Mouse (Mus musculus): ENCODE data around the gene Gm4881. TPM values are rescaled to one million over a fixed set of nuclear protein-coding genes. Genes with fewer than 3 reads are reported as not detected.
"Not testable (repeated sequence)": the region's sequence is repeated elsewhere in the genome, so short reads cannot be mapped to it uniquely, and the experiment has no call there.

The Gm4881 gene
- total RNA-seq, 2 experiments from 2014 or later = not detected

DNA sequence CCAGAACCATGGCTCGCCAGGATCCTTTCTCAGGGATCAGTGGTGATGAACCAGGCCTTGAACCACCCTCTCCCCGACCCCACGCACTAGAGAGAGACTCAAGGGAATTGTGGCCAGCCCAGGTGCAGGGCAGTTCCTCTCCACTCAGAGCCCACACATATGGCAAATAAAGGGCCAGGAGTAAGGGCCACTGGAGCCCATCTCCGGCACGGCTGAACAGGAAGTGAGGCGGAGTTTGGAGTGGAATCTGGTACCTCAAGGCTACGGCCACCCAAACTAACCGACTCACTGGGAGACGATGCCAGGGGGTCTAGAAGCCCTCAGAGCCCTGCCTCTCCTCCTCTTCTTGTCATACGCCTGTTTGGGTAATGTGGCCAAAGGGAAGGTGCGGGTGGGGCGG is 47.1 kb downstream of the Gm4881 start, which contains the start of gene Cd79a:
Cd79a (plus strand) TSS at position 158 of the 400 bp plus-strand sequence.
- DNase-seq (ENCODE audit: low spot score in 2 of 2) = no peak

DNA sequence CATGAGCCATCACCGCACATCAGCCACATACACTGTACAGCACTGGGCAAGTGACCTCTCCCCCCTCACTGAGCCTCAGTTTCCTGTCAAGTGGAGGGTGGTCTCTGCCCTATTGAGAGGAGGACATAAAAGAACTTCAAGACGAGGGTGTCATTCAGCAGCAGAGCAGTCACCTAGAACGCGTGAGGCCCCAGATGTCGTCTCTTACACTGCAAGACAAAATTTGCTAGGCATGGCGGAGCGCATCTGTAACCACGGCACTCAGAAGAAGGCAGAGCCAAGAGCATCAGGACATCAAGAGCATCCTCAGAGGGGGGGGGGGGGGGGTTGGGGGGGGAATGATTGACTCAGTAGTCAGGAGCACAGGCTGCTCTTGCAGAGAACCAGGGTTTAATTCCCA is 48.0 kb downstream of the Gm4881 start:
- no peak for DNase-seq (ENCODE audit: low spot score in 2 of 2)

DNA sequence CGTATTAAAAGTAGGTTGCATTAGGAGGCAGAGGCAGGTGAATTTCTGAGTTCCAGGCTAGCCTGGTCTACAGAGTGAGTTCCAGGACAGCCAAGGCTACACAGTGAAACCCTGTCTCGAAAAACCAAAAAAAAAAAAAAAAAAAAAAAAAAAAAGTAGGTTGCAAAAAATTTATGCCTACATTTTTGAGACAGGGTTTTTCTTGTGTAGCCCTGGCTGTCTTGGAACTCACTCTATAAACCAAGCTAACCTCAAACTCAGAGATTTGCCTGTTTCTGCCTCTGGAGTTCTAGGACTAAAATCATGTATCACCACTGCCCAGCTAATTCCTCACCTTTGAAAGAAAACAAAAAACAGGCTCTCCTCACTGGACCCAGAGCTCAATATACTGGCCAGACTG is 48.5 kb downstream of the Gm4881 start:
- DNase-seq (ENCODE audit: low spot score in 2 of 2) = not testable (repeated sequence)

DNA sequence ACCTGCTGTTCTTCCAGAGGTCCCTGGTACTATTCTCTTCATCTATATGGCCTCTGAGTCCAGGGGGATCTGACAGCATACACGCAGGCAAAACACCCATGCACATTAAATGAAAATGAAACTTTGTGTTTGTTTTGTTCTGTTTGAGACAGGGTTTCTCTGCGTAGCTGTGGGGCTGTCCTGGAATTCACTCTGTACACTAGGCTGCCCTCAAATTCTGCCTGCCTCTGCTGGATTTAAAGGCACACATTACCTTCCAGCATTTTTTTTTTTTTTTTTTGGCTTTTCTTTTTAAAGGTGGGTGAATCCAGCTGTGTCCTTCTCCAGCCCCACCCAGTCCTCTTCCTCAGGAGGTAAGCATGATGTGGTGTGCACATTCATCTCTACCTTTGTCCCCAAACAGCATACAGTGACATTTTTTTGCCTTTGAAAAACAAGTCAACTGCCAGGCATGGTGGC is 52.1 kb downstream of the Gm4881 start:
- no peak for DNase-seq (ENCODE audit: low spot score in 2 of 2)

DNA sequence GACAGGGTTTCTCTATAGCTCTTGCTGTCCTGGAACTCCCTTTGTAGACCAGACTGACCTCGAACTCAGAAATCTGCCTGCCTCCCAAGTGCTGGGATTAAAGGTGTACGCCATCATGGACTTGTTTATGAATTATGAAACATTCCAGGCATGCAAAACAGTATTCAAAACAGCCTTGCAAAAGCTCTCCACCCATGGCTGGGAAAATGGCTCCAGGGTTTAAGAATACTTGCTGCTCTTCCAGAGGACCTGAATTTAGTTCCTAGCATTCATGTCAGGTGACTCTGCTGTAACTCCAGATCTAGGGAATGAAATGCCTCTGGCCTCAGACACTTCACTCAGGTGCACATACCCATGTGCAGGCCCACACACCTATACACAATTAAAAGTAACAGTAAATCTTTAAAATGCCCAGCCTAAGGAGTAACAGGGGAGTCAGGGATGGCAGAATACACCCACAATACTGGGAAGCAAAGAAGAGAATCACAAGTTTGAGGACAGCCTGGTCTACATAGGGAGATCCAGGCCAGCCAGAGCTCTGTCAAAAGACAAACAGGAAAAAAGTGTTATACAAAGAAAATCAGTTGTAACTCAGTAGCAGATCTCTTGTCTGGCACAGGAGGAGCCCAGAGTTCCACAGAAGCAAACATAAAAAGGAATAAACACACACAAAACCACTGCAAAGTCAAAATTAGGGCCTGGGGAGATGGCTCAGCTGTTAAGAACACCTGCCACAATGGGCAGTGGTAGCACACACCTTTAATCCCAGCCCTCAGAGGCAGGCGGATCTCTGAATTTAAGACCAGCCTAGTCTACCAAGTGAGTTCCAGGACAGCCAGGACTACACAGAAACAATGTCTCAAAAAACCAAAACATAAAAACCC is 52.8 kb downstream of the Gm4881 start:
- no peak for DNase-seq (ENCODE audit: low spot score in 2 of 2)

DNA sequence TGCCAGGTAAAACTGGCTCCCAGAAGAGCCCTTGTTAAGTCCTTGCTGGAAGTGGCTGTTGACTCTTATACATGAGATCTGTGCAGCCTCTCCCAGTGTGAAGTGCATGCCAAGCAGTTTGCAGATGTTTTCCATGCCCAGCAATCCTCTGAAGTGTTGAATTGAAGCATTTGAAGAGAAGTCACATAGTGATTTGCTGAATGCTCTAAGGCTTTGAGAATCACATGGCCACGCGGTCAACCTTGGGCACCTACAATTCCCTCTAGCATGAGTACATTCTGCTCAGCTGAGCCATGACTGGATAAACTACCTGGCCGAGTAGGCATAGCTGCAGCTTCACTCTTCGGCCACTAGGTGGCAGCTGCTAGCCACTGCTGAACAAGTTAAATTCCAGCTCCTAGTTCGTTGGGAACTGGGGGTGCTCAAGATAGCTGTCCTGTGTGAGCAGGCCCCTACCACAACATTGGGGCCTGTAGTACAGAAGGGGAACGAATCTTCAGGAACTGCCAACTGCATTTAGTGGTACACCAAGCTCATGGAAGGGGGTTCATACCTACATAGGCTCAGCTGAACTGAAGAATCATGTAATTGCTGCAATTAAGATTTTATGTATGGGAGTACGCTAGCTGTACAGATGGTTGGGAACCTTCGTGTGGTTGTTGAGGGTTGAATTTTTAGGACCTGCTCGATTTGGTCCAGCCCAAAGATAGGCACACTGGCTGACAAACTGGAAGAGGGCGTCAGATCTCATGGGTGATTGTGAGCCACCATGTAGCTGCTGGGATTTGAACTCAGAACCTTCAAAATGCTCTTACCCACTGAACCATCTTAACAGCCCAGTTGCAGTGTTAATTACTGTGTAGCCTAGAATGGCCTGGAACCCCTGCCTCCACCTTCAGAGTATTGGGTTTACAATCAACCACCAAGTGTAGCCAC is 53.7 kb downstream of the Gm4881 start:
- DNase-seq (ENCODE audit: low spot score in 2 of 2) = peak; percentile 67 to 77

DNA sequence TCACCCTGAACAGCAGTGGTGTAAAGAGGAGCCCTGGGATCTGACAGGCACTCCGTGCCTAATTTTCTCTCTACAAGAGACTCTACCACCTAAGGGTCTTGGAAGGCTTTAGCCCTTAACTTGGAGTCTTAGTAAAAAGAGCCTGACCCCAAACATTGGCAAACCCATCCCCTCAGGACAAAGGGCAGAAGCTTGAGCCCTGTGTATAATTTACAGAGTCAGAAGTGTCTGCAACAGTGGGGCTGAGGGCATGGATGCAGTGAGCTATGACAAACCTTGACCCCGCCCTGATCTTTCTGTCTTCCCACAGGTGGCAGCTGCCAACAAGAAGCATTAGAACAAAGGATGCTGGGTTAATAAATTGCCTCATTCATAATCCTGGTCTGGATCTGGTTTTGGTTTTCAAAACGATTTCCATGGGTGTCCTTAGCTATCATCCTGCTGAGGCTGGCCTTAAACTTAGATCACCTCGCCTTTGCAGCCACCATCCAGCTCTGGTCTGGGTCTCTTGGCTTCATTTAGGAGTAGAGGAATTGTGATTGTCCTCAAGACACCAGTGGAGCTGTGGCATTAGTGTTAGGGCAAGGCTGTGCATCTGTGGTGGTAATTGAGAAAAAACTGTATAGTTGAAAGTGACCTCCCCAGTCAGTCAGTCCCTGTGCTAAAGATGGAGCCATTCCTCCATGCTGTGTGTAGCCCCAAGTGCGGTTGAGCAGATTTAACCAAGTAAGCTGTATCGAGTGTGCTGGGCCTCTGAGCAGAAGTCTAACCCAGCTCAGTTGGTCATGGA is 54.7 kb downstream of the Gm4881 start:
- DNase-seq (ENCODE audit: low spot score in 2 of 2) = no peak

DNA sequence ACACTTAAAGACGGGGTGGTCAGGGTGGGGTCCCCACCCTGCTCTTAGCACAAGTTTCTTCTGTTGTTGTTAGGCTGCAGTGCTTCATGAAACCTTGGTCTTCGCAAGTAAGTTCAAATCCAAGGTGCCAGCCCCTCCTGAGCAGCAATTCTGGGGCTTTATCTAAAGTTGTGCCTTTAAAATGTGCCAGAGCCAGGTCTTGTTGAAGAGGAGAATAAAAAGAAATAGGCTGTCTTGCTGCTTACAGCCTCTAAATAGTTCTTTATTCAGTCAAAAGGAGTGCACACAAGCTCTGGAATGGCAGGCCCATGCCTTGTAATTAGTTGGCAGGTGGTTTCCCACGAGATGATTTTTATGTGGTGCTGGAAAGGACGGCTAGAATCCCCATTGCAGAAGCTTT is 57.2 kb downstream of the Gm4881 start:
- no peak for DNase-seq (ENCODE audit: low spot score in 2 of 2)

DNA sequence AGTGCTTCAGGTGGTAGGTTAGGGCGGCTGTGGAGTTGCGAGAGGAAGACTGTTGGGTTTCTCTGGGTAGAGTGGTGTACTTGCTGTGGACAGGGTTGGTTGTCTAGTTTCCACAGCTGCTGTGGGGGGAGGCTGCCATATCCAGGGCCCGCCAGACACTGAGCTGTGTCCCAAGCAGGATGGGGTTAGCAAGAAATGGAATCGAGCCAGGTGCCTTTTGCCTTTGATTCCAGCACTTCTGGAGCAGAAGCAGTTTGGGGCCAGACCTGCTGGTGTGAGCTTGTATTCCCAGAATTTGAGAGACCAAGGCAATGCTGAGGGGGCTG is 58.0 kb downstream of the Gm4881 start:
- DNase-seq (ENCODE audit: low spot score in 2 of 2) = no peak

DNA sequence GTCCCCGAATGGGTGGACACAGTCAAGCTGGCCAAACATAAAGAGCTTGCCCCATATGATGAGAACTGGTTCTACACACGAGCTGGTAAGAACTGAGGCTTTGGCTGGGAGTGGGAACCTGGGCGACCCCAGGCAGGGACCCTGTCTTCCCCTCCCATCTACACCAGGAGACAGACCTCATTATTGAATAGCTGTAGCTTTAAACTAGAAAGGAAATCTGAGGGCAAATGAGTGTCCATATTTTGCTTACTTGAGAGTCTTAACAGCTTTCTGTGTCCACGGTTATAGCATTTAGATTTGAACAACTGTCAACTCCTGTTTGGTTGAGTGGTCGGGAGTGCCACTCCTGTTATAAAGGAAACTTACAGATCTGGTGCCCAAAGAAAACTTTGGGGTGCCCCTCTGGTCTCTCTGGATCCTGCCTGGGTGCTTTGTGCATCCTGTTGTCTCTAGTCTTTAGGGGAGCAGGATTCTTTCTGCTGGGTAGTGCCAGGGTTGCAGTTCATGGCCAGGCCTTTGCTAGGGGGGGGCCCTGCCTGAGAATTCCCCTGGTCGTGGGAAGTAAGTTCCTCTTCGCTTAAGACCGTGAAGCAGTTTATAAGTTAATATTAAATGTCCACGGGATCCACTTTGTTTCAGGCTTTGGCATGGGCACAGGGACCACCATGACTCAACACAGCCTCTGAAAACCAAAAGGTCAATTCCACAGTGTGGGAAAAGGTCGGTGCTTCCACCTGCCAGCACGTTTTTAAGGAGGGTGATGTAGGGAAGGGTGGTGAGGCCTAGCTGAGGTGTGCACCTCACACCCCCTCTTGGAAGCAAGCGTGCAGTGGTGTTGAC is 58.6 kb downstream of the Gm4881 start:
- no peak for DNase-seq (ENCODE audit: low spot score in 2 of 2)

DNA sequence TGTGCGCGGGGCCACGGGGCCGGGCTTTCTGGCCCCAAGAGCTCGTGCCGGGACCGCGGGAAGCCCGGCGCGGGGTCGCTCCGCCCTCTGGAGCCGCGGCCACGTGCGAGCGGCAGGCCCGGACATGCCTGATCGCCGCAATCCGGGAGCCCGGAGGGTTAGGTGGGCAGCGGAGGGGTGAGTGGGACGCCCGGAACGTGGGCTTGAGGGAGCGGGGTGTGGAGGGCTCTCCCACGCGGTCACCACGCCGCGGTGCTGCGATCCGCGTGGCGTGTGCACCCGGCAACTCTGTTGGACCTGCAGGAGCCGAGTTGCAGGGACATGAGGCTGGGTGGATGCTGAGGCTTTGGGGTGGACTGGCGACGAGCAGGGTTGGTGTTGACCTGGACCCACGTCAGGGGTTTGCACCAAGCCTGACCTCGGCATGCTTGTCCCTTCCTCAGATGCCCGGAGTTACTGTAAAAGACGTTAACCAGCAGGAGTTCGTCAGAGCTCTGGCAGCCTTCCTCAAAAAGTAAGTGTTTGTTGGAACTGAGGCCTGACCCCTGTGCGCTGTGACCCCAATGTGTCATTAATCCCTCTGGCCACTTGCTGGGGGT is 59.5 kb downstream of the Gm4881 start:
- DNase-seq (ENCODE audit: low spot score in 2 of 2) = no peak

DNA sequence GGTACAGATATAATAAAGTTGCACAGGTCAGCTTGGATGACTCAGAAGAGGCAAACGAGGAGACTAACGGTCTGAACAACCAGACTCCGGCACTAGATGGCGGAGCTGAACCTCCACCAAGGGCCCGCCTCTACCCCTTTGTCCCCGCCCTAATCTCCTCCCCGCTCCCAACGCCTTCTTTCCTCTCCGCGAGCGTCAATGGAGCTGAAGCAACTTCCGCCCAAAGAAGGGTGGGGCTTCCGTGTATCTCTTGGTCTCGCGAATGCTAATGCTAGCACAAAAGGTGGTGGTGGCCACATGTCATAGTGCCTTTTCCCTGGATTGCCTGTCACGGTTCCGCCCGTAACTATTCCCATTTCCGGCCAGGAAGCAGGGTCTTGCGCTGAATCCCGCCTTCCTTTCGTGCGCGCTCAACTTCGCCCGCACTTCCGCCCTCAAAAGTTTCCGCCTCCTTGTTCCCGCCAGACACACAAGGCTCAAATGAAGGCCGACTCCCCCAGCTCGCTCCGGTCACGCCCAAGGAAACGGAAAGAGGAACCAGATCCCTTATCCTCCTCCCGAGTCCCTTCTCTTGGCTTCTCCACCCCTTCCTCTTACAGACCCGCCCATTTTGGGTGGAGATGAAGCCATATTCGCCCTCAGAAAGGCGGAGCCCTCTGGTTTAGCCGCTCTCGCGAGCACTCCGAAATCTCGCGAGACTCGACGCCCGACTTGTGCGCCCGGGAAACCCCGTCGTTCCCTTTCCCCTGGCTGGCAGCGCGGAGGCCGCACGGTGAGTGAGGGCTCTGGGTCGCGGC is 60.2 kb downstream of the Gm4881 start, which contains the start of gene Rps19:
Rps19 (plus strand) TSS at position 476 of the 797 bp plus-strand sequence.
- peak; percentile 96 to 98 for DNase-seq (ENCODE audit: low spot score in 2 of 2)

DNA sequence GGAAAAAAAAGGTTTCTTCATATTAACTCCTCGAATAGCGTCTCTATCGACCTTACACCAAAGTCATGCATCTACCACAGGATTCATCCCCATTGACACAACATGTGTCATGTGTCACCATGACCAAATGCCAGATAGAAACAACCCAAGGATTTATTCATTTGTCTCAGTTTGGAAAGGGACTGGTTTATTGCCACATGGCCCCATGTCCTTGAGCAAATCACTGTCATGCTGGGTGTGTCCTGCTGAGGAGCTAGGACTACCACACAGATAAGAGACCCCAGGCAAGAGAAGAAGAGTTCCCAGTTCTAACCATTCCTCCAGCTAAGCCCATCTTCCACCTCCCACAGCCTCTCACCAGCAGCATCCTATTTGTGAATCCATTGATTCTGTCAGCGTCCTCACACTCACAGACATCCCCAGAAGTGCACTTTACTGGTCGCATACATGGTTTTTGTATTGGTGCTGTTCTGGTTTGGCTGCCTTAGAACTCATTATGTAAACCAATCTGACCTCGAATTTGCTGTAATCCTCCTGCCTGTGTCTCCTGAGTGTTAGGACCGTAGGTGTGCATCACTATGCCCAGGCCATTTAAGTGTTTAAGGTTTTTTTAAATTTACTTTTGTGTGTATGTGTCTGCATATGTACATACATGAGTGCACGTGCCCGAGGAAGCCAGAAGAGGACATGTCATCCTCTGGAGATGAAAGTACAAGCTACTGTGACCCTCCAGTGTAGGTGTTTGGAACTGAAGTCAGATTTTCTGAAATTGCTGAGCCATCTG is 61.7 kb downstream of the Gm4881 start:
- DNase-seq (ENCODE audit: low spot score in 2 of 2) = no peak

DNA sequence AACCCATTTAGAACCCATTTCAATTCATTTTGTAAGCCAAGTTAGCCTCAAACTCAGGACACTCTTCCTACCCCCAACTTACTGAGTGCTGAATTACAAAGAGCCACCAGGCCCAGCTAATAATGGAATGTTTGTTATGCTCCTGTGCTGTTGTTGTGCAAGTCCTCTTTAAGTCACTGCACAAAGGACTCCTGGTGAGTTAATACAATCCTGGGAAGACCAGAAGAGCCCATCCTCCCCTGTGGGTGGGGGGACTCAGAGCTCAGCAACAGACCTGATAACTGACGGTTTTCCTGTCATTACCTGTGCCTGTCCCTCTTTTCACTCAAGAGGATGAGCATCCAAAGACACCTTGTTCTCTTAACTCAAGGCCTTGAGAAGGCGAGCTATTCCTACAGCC is 64.7 kb downstream of the Gm4881 start:
- no peak for DNase-seq (ENCODE audit: low spot score in 2 of 2)

DNA sequence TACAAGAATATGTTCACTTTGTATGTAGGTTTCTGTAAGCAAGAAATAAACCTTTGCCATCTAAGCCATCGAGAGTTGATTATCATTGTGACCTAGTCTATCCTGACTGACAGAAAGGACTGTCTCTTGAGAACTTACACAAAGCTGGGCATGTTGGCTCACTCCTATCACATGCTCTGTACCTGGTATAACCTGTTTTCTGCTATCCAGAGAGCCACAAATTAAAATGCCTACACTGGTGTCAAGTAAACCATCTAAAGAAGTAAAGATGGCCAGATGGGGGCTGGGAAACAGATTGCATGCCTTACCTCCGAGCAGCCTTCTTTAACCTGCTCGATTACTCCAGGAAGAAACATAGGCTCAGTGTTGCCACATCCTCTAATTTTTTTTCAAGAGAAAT is 66.7 kb downstream of the Gm4881 start:
- DNase-seq (ENCODE audit: low spot score in 2 of 2) = no peak

Data from left cerebral cortex, adult 18-20 months (tissue).